Mouse (Mus musculus) urinary bladder, postnatal 4 days (tissue): ENCODE measurements around the gene Ksr2.
A peak's percentile ranks its signal among the peaks of the same experiment; 100 is the strongest.
"Not testable (repeated sequence)": the region's sequence is repeated elsewhere in the genome, so short reads cannot be mapped to it uniquely, and the experiment has no call there.

ENCODE experiments used
- DNase-seq, 2 experiments: peaks; one replicate each; pipeline ENCODE4 v3.0.0; 2021 to 2022; ENCODE audit warnings: low spot score in 2 of 2

Ksr2 gene

GRCm38 (mm10) chr5:117620292-117620691, 206.5 kb downstream of the Ksr2 start:
- no peak for DNase-seq

- no peak for DNase-seq
Observed at GRCm38 (mm10) chr5:117622221-117622620, 208.4 kb downstream of the Ksr2 start.

GRCm38 (mm10) chr5:117623206-117623605, 209.4 kb downstream of the Ksr2 start:
- DNase-seq: not testable (repeated sequence)

GRCm38 (mm10) chr5:117626907-117627306, 213.1 kb downstream of the Ksr2 start:
- no peak for DNase-seq

- DNase-seq: no peak
Observed at GRCm38 (mm10) chr5:117628351-117628750, 214.6 kb downstream of the Ksr2 start.

- DNase-seq: no peak
Observed at GRCm38 (mm10) chr5:117629570-117629969, 215.8 kb downstream of the Ksr2 start.

GRCm38 (mm10) chr5:117635211-117635610, 221.4 kb downstream of the Ksr2 start:
- DNase-seq: no peak

- DNase-seq: no peak
Observed at GRCm38 (mm10) chr5:117635838-117636237, 222.0 kb downstream of the Ksr2 start.

- DNase-seq: no peak
Observed at GRCm38 (mm10) chr5:117641585-117641984, 227.8 kb downstream of the Ksr2 start.

- no peak for DNase-seq
Observed at GRCm38 (mm10) chr5:117651238-117651886, 237.6 kb downstream of the Ksr2 start.

GRCm38 (mm10) chr5:117658641-117659040, 244.8 kb downstream of the Ksr2 start:
- no peak for DNase-seq

- no peak for DNase-seq
Observed at GRCm38 (mm10) chr5:117659596-117659995, 245.8 kb downstream of the Ksr2 start.

- DNase-seq: no peak
Observed at GRCm38 (mm10) chr5:117665181-117665580, 251.4 kb downstream of the Ksr2 start.

- no peak for DNase-seq
Observed at GRCm38 (mm10) chr5:117667314-117667713, 253.5 kb downstream of the Ksr2 start.

GRCm38 (mm10) chr5:117669265-117669664, 255.5 kb downstream of the Ksr2 start:
- no peak for DNase-seq

GRCm38 (mm10) chr5:117669843-117670242, 256.0 kb downstream of the Ksr2 start:
- no peak for DNase-seq

- no peak for DNase-seq
Observed at GRCm38 (mm10) chr5:117671362-117671761, 257.6 kb downstream of the Ksr2 start.

GRCm38 (mm10) chr5:117675840-117676239, 262.0 kb downstream of the Ksr2 start:
- no peak for DNase-seq

- no peak for DNase-seq
Observed at GRCm38 (mm10) chr5:117677231-117677630, 263.4 kb downstream of the Ksr2 start.

- no peak for DNase-seq
Observed at GRCm38 (mm10) chr5:117678371-117678770, 264.6 kb downstream of the Ksr2 start.

- DNase-seq: no peak
Observed at GRCm38 (mm10) chr5:117682226-117682625, 268.4 kb downstream of the Ksr2 start.

GRCm38 (mm10) chr5:117684491-117684890, 270.7 kb downstream of the Ksr2 start:
- DNase-seq: no peak

- DNase-seq: peak in 1 of 2 experiments; percentile 26
Observed at GRCm38 (mm10) chr5:117687770-117688352, 274.1 kb downstream of the Ksr2 start.

GRCm38 (mm10) chr5:117688738-117689137, 274.9 kb downstream of the Ksr2 start:
- DNase-seq: no peak
